Mouse (Mus musculus) pancreas, adult 10 weeks (tissue): ENCODE measurements around the gene Tmem163. TPM values are rescaled to one million over a fixed set of nuclear protein-coding genes. Genes with fewer than 3 reads are reported as not detected.

Experiments used
- polyA plus RNA-seq: library from polyadenylated mRNA; stranded (reverse); fragments of 350-450 nt; fragmentation: Illumina TruSeq; extraction: RNeasy Lipid Tissue Mini Kit (QIAGEN cat#74804); gene quantifications from one replicate; pipeline ENCODE4 v1.2.3, GENCODE M21; 2015; ENCODE audit warnings: low read depth, low replicate concordance; ENCODE audit not compliant: insufficient read depth

Tmem163 gene
- polyA plus RNA-seq: 2.4 TPM

DNA sequence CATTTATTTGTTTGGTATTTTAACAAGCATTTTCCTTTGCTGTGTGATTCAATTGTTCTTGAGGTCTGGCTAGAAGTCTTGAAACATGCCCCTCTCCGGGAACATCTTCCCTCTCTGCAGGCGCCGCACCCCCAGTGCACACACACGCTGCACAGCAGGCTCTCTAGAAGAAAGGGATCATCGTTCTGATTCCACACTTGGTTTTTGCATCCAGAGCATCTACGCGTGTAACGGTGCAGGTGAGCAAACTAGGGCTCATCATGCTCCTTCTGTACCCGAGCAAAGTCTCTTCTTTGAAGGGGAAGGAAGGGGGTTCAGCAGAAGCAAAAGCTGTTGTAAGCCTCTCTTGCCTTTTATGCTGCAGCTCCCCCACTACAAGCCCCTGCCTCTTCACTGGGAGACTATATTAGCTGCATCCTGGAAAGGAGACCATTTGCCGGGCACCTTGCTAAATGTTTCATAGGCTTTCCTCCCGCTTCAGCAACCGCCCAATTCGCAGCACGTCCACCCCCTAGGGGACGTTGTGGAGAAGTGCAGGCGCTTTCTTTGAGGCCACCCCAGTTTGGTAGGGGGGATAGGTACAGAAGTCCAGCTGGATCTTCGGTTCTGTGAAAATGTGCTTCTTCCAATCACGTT lies at the start of gene Tmem163:
Tmem163 (minus strand) TSS at position 51 of the 636 bp plus-strand sequence.

DNA sequence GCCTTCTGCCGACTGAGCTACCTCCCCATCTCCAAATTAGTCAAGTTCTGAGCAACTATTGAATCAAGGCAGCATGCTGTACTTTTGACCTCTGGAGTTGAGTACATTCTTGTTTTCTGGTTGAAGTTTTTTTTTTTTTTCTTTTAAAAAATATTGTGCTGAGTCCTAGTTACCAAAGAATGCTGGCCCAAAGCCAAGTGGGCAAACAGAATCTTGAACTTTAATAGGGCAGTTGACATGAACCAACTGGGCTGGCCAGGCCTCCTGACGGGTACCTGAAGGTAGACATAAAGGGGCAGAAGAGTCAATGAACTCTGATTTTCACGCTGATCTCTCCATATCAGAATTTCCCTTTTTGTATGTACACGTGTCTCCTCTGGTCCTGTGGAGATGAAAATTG lies 49.7 kb upstream of the Tmem163 start, which contains the start of gene Acmsd:
Acmsd (plus strand) TSS at position 318 of the 400 bp plus-strand sequence.

Other genes with a start within 250 kb of the Tmem163 start
- gene Acmsd, start 49.9 kb upstream of the Tmem163 start, polyA plus RNA-seq: not detected
- gene Ccnt2, start 94.6 kb upstream of the Tmem163 start, polyA plus RNA-seq: 10.3 TPM
- not detected for gene Map3k19, start 175.5 kb upstream of the Tmem163 start, polyA plus RNA-seq
- gene Rab3gap1, start 189.2 kb upstream of the Tmem163 start, polyA plus RNA-seq: 7.3 TPM